Mouse (Mus musculus): Measurements from ENCODE around the gene Gm4450.
A peak's percentile ranks its signal among the peaks of the same experiment; 100 is the strongest.
"Not testable (repeated sequence)": the region's sequence is repeated elsewhere in the genome, so short reads cannot be mapped to it uniquely, and the experiment has no call there.

The Gm4450 gene

GRCm38 (mm10) chr3:98457026-98457425 is at the start of gene Gm4450:
Gene Gm4450 (minus strand): TSS chr3:98457126.
- DNase-seq: not testable (repeated sequence)

- DNase-seq: not testable (repeated sequence)
These were observed 40.5 kb upstream of the Gm4450 start for GRCm38 (mm10) chr3:98497401-98497800.

GRCm38 (mm10) chr3:98496762-98497161 is 39.8 kb upstream of the Gm4450 start:
- DNase-seq: not testable (repeated sequence)

- DNase-seq: not testable (repeated sequence)
These were observed 38.1 kb upstream of the Gm4450 start for GRCm38 (mm10) chr3:98495055-98495454.

- DNase-seq: not testable (repeated sequence)
These were observed 37.3 kb upstream of the Gm4450 start for GRCm38 (mm10) chr3:98494184-98494583.

- DNase-seq: not testable (repeated sequence)
These were observed 14.6 kb upstream of the Gm4450 start for GRCm38 (mm10) chr3:98471499-98471898.

- DNase-seq: not testable (repeated sequence)
These were observed 14.1 kb upstream of the Gm4450 start for GRCm38 (mm10) chr3:98471057-98471456.

GRCm38 (mm10) chr3:98469323-98469722 is 12.4 kb upstream of the Gm4450 start:
- not testable (repeated sequence) for DNase-seq

GRCm38 (mm10) chr3:98453786-98454185 is 3.1 kb downstream of the Gm4450 start:
- not testable (repeated sequence) for DNase-seq

GRCm38 (mm10) chr3:98443924-98444323 is 13.0 kb downstream of the Gm4450 start:
- DNase-seq: not testable (repeated sequence)

GRCm38 (mm10) chr3:98443149-98443779 is 13.7 kb downstream of the Gm4450 start:
- DNase-seq: peak; percentile 48

GRCm38 (mm10) chr3:98442245-98442644 is 14.7 kb downstream of the Gm4450 start:
- not testable (repeated sequence) for DNase-seq

- DNase-seq: no peak
These were observed 21.9 kb downstream of the Gm4450 start for GRCm38 (mm10) chr3:98435030-98435429.

- no peak for DNase-seq
These were observed 22.7 kb downstream of the Gm4450 start for GRCm38 (mm10) chr3:98434088-98434816.

- no peak for DNase-seq
These were observed 27.9 kb downstream of the Gm4450 start for GRCm38 (mm10) chr3:98428928-98429525.

- DNase-seq: peak; percentile 20
These were observed 28.5 kb downstream of the Gm4450 start for GRCm38 (mm10) chr3:98428449-98428775.

- peak; percentile 78 for DNase-seq
These were observed 29.1 kb downstream of the Gm4450 start for GRCm38 (mm10) chr3:98427600-98428448.

GRCm38 (mm10) chr3:98427260-98427599 is 29.7 kb downstream of the Gm4450 start:
- no peak for DNase-seq

GRCm38 (mm10) chr3:98426749-98427148 is 30.2 kb downstream of the Gm4450 start:
- no peak for DNase-seq

- peak; percentile 40 for DNase-seq
These were observed 34.0 kb downstream of the Gm4450 start for GRCm38 (mm10) chr3:98422926-98423325.

GRCm38 (mm10) chr3:98419786-98420070 is 37.2 kb downstream of the Gm4450 start:
- DNase-seq: peak; percentile 94

GRCm38 (mm10) chr3:98418991-98419785 is 37.7 kb downstream of the Gm4450 start:
- DNase-seq: peak; percentile 65

Data from kidney, adult 9 months (tissue).